Mouse (Mus musculus) adrenal gland, postnatal 4 days (tissue): Measurements from ENCODE around the gene Haus3. TPM values are rescaled to one million over a fixed set of nuclear protein-coding genes. Genes with fewer than 3 reads are reported as not detected.

Experiments used
- DNase-seq, 2 experiments: peaks; one replicate each; pipeline ENCODE4 v3.0.0; 2021 to 2022; ENCODE audit warnings: low spot score in 2 of 2, mixed read lengths in 2 of 2
- total RNA-seq, 2 experiments: library from RNA; stranded (reverse); gene quantifications; 2 replicates each; pipeline ENCODE4 v1.2.3; 2021

Haus3 gene
- total RNA-seq, 2 experiments from 2014 or later: 12.3 to 14.0 TPM

- peak; percentile 95 to 98 for DNase-seq
These were observed 18.4 kb upstream of the Haus3 start, which contains the start of gene Mxd4 for GRCm38 (mm10) chr5:34187601-34188316. TSS of gene Mxd4 (minus strand) at chr5:34187720.

- DNase-seq: no peak
These were observed 17.6 kb upstream of the Haus3 start for GRCm38 (mm10) chr5:34186961-34187391.

GRCm38 (mm10) chr5:34186391-34186790 lies 17.1 kb upstream of the Haus3 start:
- DNase-seq: no peak

- DNase-seq: no peak
These were observed 16.5 kb upstream of the Haus3 start for GRCm38 (mm10) chr5:34185791-34186190.

- peak in 1 of 2 experiments; percentile 1 for DNase-seq
These were observed 15.8 kb upstream of the Haus3 start for GRCm38 (mm10) chr5:34185051-34185580.

- DNase-seq: no peak
These were observed 14.6 kb upstream of the Haus3 start for GRCm38 (mm10) chr5:34183976-34184375.

- DNase-seq: no peak
These were observed 14.0 kb upstream of the Haus3 start for GRCm38 (mm10) chr5:34183156-34183880.

- DNase-seq: peak in 1 of 2 experiments; percentile 4
These were observed 13.2 kb upstream of the Haus3 start for GRCm38 (mm10) chr5:34182486-34182885.

- no peak for DNase-seq
These were observed 8.5 kb upstream of the Haus3 start for GRCm38 (mm10) chr5:34177821-34178220.

- no peak for DNase-seq
These were observed 7.8 kb upstream of the Haus3 start for GRCm38 (mm10) chr5:34177091-34177490.

GRCm38 (mm10) chr5:34176691-34177090 lies 7.4 kb upstream of the Haus3 start:
- DNase-seq: peak in 1 of 2 experiments; percentile 1

- DNase-seq: no peak
These were observed 6.0 kb upstream of the Haus3 start for GRCm38 (mm10) chr5:34175403-34175694.

- no peak for DNase-seq
These were observed 5.4 kb upstream of the Haus3 start for GRCm38 (mm10) chr5:34174550-34175402.

GRCm38 (mm10) chr5:34174021-34174420 lies 4.7 kb upstream of the Haus3 start:
- no peak for DNase-seq

- DNase-seq: no peak
These were observed 1.4 kb upstream of the Haus3 start for GRCm38 (mm10) chr5:34170726-34171125.

GRCm38 (mm10) chr5:34169954-34170353 lies 627 bp upstream of the Haus3 start:
- DNase-seq: no peak

GRCm38 (mm10) chr5:34167857-34168256 lies 1.5 kb downstream of the Haus3 start:
- DNase-seq: no peak

- DNase-seq: no peak
These were observed 3.5 kb downstream of the Haus3 start for GRCm38 (mm10) chr5:34165793-34166192.

- no peak for DNase-seq
These were observed 20.9 kb downstream of the Haus3 start for GRCm38 (mm10) chr5:34148476-34148875.

- DNase-seq: no peak
These were observed 21.8 kb downstream of the Haus3 start for GRCm38 (mm10) chr5:34147554-34147953.

- DNase-seq: peak in 1 of 2 experiments; percentile 10
These were observed 29.6 kb downstream of the Haus3 start for GRCm38 (mm10) chr5:34139751-34140150.
